Mouse (Mus musculus) lung, postnatal 25 days (tissue): ENCODE data around the gene Shc3.

Source experiments
- DNase-seq: peaks from one replicate; pipeline ENCODE4 v3.0.0; 2022; ENCODE audit warnings: low spot score

Gene Shc3

DNA sequence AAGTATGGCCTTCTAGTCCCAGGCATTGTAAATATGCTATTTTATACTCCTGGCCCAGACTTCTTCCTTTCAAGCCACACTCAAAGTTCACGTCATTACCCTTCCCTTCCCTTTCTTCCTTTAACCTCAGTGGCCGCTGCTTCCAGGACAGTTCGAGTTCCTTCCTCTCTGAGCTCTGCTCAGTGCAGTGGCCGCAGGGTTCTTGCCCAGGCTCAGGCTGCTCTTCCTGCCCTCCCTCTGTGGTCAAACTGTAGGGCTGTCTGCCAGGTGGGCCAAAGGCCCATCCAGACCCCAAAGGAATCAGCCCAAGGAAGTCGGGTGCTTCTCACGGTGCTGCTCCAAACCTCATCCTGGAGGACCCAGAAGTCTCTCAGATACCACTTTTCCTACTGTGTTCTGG, 151.4 kb downstream of the Shc3 start:
- DNase-seq = no peak

DNA sequence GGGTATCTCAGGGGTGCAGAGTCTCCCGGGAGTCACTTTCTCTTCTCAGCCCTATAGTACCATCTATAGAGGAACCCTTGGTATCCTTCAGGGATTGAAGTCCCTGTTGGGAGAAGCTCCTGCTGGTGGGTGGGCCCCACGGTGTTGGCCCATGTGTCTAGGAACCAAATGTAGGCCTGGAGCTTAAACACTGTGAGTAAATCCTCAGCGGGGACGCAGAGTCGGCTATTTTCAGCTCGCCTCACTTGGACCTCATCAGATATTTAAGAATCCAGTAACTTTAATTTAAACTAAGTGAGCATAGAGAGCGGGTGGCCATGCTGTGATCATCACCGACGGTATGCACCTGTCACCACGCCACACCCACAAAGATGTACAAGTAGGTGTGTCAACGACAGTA, 152.5 kb downstream of the Shc3 start:
- no peak for DNase-seq

DNA sequence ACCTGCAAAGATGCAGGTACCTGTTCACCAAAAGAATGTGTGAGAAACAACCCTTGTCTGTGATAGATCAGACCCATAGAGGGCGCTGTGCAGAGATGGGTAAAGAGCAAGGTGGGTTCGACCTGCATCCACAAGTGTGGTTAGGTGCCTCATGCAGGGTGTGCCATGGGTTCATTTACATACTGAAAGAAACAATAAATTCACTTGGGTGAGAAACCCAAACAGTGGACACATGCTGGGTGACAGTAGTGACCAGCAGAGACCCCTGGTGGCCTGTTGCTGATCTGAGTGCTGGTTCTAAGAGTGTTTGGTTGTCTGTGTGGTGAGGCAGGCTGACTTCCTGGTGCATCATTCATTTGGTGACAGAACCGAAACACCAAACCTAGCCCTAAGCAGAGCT, 155.8 kb downstream of the Shc3 start:
- no peak for DNase-seq

DNA sequence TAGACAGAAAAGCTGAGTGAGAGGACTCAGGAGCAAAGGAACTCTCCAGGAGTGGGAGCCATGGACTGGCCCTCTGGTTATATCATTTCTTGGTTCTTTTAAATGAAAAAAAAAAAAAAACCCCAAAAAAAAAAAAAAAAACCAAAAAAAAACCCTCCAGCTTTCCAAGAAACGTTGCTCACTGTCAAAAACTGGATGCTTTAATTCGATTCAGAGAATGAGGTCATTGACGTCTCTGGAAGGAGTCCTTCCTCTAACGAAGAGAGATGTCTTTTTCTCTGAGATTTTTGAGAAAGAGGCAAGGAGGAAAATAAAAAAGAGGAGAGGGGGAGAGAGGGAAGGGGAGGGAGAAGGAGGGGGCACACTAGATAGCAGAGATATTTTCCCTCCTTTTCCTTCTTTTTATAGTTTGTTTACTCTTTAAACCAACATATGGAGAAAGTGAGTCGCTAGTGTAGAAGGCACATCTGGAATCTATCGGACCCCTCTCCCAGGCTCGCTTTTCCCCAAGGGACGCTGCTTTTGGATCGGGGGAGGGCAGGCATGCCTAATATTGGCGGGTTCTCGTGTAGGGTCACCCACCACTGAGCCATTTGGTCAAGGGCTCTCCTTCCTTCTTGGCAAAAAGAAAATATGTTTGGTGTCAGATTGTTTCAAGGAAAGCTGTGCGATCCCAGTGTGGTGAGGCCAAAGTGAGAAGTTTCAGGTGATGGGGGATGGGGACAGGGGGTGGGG, 157.4 kb downstream of the Shc3 start:
- no peak for DNase-seq

DNA sequence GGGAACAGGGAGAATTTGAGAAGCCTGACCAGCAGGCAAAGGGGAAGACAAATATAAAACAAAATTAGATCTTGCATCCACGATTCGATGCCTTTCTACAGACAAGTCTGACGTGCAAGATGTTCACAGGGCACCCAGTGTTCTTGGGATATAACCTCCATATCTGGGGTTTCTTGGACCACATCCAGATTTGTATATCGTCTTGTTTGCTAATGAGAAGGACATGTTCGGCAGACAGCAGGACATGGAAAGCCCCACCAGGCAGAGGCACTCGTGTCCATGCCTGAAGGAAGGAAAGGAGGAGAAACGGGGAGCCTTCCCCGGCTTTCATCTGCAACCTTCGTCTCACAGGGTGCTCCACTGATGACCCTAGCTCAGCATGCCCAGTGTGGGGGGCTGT, 158.0 kb downstream of the Shc3 start:
- DNase-seq = no peak

DNA sequence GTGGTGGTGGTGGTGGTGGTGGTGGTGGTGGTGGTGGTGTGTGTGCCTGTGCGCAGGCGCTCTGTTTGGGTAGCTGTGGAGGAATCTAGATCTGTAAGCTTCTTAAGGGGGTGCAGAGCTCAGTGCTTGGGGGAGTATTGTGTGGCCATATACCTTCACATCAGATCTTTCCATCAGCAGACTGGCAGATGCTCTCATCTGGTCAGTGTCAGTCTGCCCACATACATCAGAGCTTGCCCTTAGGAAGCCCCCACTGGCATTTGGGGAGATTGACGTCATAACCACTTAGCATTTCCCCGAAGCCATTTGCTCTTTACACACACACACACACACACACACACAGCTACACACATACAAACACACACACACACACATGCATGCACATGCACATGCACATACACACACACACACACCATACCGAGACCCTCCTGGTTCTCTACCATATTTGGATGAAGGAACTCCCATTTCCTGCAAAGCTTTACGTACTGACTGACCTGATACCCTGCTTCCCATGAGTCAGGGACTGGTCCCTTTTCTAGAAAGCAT, 159.2 kb downstream of the Shc3 start:
- DNase-seq = no peak

DNA sequence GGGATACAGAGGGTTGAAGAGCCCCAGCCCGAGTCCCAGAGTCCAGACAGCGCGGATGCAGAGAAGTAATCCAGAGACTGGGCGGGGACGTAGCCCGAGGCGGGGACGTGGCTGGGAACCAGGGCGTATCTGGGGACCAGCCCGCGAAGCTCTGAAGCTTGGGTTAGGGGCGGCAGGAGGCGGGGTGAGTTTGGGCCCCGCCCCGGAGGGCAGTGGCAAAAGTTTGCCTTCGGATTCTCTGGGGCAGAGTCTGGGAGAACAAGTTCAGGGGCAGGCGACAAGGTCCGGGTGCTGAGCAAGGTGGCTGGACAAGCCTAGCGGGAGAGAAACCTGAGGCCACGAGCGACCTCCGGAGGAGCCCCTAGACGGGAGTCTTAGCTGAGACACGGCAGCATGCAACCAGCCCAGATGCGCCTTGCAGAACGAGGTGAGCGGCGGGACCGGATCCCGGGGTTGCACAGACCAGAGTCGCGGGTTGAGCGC, 160.7 kb downstream of the Shc3 start, which contains the start of gene S1pr3:
Gene S1pr3, plus strand, starts transcription at position 121 of the 483 bp plus-strand sequence.
- peak; percentile 64 for DNase-seq

DNA sequence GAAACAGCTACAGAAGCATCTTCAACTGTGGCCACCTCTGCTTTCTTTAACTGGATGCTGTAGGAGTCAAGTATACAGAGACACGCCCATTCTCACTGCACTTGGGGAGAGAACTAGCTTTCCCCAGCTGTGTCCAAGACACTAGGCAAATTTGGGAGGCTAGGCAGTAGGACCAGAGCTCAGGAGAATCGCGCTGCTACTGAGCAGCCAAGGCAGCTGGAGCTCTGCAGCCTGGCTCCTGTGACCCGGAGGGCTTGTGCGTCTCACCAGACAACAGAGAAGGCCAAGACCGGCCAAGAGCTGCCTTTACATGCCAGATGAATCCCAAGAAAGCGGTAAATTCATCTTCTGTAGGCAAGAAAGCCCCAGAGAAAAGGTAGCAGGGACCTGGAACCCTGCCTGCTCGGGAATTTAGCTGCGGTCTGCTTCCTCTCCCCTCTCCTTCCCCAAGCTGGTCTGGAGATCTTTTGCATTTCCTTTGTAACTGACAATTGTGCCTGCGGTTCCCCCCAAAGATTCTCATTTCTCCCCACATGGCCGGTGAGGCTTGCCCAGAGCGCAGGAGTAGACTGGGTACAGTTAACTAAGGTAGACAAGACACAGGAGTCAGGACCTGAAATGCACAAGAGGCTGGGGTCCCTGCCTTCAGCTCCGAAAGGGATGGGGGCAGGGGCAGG, 161.5 kb downstream of the Shc3 start:
- DNase-seq = no peak

DNA sequence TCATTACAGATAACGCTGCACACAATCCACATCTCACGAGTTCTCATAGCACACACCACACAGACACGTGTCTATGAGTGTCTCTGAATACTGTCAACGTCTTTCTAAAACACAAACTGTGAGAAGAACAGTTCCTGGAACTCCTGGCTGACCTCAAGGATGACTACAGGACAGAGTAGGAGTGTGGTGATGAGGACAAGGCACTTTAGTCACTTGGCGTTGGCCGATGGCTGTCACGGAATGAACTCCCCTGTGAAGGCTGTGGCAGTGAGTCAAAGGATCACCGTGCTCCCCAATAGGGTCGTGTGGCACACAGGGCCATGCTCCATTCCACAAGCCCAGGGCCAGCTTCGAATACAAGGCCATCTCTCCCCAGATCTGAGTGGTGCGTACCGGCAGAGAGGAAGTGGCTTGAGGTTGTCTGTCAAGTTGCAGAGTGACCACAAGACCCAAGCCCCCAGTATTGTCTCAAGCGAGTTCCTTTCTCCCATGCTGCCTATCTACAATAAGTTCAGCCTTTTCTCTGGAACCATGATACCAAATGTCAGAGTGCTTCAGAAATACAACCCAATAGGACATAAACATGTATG, 163.4 kb downstream of the Shc3 start:
- no peak for DNase-seq

DNA sequence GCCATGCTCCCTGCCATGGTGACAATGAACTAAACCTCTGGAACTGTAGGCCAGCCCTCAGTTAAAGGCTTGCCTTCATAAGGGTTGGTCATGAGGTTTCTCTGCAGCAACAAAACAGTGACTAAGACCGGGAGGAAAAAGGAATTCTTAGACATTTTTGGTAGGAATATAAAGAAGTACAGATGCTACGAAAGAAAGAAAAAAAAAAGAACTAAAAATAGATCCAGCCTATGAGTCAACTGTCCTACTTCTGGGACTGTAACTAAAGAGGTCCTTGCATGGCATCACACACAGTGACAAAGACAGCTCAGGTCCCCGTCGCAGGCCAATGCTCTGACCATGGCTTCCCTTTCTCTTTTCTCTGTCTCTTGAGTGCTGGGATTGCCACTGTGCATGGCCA, 164.7 kb downstream of the Shc3 start:
- DNase-seq = no peak

DNA sequence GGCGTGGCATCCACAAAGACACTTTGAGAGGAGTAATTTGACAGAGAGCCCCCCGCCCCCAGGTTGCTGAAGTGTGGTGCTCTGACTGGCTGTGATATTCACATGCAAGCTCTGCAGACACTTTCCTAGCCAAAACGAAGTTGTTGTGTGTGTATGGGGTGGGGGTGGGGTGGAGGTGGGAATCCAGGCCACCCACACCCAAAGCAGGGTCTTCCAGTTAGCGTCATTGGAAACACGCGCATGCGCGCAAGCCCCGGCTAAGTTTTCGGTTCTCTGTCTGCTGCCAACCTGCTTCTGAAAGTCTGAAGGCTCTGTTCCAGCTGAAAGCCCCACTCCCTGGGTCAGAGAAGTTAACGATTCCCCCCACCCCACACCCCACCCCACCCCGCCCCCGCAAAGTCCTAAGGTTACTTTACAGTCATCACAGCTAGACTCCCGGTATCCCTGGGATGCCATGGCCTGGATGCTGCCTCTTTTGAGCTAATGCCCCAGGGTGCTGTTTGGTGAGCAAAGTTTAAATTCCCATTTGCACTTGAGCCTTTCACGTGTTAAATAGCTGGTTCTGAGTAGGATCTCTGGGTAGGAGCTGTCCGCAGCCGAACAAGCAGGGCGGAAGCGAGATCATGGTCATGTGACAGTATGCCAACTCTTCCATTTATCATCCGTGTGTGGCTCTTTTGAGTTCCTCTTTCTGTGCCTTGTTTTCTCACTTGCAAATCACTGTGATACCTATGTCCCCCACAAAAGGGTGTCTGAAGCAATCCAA, 168.3 kb downstream of the Shc3 start:
- DNase-seq = no peak

DNA sequence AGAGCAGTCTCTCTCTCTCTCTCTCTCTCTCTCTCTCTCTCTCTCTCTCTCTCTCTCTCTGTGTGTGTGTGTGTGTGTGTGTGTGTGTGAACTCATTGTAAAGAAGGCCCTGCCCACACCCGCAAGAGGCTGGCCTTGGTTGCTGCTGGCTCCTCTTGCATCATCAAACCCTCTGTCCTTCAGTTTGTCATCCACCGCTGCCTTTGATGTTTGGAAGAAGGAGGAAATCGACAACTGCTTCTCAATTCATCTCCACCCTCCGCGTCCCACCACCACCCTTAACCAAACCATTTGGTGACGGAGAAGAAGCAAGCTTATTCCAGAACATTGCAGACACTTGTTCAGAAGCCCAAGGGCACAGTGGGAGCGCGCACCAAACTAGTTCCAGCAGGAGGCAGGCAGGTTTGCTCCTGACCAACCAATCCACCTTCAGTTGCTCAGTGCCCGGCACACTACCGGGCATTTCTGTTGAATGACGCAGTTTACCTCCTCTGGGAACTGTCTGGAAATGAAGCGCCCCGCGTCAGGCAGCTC, 169.0 kb downstream of the Shc3 start:
- no peak for DNase-seq

DNA sequence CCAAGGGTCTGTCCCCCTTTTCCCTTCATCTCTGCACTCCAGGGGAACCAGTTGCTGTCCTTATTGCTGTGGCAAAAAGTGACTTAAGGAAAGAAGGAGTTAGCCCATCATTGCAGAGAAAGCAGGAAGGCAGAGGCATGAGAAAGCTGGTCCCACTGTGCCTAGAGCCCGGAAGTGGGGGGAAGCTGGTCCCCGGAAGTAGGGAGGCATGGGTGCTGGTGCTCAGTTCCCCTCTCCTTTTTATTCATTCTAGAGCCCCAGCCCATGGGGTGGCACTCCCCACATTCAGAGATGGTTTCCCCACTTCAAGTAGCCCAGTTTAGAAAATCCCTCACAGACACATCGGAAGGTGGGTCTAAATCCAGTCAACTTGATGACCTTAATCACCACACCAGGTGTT, 169.7 kb downstream of the Shc3 start:
- DNase-seq = no peak

DNA sequence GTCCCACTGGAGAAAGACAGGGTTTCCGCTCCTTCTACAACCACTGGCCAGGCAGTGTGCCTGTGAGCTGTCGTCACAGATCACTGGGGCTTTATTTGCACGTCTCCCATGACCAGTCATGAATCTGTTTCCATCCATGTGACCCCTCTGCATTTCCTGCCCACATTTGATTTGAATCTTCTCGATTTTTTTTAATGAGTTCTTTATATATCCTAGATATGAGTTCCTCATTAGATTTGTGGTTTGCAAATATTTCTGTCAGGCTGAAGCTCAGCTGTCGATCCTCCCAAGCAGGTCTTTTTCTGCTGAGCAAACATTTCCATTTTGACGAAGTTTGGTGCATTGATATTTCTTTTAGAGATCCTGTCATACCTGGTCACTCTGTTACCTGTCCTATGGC, 171.4 kb downstream of the Shc3 start:
- no peak for DNase-seq

DNA sequence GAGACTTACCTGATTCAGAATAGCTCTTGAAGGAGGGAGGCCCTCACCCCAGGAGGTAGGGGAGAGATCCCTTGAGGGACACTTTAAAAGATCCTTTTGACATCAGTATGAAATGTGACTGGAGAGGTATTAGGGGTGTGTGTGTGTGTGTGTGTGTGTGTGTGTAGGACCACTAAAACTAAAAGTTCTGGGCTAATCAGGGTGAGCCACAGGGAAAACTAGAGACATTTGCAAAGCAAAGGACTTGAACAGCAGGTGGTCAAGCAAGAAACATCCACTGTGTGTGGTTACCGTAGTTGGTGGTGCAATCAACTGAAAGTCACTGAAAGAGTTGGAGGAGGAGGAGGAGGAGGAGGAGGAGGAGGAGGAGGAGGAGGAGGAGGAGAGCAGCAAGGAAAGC, 177.0 kb downstream of the Shc3 start:
- DNase-seq = no peak

DNA sequence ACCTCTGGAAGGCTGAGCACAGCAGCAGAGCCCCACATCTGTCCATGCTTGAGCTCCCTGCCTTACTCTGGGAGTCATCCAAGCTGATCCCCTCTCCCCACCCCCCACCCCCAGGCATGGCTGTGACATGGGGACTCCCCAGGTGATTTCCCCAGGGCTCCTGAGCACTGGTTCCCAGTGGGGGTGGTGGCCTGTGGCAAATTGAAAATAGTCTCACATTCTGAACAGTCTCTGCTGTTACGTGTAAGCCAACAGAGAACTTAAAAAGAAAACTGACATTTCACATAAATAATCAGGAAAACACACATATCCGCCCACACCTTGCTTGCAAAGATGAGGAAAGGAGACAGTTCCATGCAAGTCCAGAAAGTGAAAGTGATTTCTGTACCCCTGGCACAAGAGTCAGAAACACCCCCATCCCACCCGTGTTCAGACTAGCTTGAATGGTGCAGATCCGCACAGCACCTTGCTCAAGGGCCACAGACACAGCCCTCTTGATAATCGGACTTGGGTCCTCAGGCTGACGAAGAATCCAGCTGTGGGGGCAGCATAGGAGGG, 177.8 kb downstream of the Shc3 start:
- no peak for DNase-seq

DNA sequence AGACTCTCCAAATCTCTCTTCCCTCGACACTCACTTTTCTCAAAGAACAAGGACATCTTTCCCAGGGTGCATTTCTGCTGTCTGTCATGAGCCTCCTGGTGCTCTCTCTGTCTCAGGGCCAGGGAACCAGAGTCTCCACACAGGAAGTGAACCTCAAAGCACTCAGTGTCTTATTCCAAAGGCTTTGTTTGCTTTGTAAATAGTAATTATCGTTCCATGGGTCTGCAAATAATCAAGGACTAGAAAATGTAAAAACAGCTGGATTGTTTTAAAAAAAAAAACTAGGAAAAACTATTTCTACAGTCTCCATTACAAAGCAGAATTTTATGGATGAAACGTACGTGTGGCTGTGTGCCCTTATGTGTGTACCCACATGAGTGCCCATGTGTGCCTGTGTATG, 178.8 kb downstream of the Shc3 start:
- DNase-seq = no peak

DNA sequence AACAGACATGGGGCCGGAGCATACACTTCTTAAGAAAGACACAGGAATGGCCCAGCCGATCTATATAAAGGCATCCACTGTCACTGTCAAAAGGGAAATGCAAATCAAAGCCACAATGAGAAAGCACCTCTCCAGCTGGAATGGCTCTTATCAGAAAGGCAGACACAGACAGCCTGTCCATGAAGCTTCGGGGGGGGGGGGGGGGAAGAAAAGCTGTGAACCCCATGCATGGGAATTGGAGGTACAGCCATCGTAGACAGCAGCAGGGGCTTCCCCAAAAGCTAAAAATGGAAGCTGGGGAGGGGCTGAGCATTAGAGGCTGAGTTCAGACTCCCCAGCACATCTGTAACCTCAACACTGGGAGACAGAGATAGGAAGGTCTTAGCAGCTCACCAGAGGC, 181.3 kb downstream of the Shc3 start:
- DNase-seq = no peak

DNA sequence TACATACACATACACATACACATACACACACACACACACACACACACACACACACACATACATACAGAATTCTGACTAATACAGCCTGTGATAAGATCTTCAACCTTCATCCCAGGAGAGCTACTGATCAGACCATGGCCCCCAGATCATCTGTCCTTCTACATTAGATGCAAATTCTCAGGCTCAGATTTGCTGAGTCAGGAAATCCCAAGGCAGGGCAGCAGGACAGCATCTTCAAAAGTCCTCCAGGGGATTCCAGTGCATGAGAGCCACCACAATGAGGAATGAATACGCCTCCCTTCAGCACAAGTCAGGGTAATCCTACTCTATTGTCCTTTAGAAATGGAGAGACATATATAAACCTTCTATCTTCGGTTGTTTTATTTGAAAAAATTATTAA, 184.3 kb downstream of the Shc3 start:
- no peak for DNase-seq

DNA sequence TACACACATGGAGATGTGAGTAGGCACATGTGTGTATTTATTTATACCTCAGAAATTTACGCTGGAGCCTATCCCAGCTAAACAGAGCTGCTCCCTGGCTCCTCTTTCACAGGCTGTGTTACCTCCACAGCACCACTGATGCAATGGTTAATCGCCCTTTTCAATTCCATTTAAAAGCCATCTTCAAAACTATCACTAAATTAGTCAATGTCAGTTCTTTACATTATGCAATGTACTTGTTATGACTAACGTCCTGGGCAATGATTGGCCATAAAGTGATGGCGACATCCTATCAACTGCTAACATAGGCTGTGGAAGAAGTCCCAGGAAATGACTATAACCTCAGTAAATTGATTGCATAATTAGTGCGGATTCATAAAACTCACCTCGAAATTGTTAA, 187.7 kb downstream of the Shc3 start:
- no peak for DNase-seq
